Mouse (Mus musculus) cerebellum, postnatal 25 days (tissue): ENCODE data around the gene Gtf2ird1.
"Not testable (repeated sequence)": the region's sequence is repeated elsewhere in the genome, so short reads cannot be mapped to it uniquely, and the experiment has no call there.

ENCODE experiments used
- DNase-seq, 2 experiments: peaks; one replicate each; pipeline ENCODE4 v3.0.0; 2021; ENCODE audit warnings: mixed read lengths in 2 of 2

The Gtf2ird1 gene

GRCm38 (mm10) chr5:134401841-134402240 lies 54.7 kb downstream of the Gtf2ird1 start:
- no peak for DNase-seq

- DNase-seq, result no peak
Observed at GRCm38 (mm10) chr5:134397434-134398163, 58.9 kb downstream of the Gtf2ird1 start.

- DNase-seq, result no peak
Observed at GRCm38 (mm10) chr5:134396519-134396918, 60.0 kb downstream of the Gtf2ird1 start.

GRCm38 (mm10) chr5:134394624-134395023 lies 61.9 kb downstream of the Gtf2ird1 start:
- no peak for DNase-seq

GRCm38 (mm10) chr5:134393624-134394023 lies 62.9 kb downstream of the Gtf2ird1 start:
- no peak for DNase-seq

DNA sequence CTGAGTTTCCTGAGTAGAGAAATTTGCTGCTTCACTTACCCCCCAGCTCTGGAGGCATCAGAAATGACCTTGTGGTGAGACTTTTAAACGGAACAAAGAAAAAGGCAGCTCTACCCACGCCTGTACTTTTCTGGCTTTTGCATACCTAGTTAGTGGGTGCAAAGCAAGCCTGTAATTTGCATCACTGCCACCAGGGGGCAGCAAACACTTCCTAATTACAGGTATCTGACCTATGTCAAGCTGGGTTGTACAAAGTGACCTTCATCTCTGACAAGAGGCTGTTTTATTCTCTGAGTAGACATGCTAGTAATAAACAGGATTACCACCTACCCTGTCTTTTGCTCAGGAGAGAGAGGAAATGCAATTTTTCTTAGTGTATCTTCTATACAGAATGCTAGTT lies 71.4 kb downstream of the Gtf2ird1 start:
- DNase-seq, result peak; percentile 79 to 85

GRCm38 (mm10) chr5:134375256-134375655 lies 81.3 kb downstream of the Gtf2ird1 start:
- no peak for DNase-seq

DNA sequence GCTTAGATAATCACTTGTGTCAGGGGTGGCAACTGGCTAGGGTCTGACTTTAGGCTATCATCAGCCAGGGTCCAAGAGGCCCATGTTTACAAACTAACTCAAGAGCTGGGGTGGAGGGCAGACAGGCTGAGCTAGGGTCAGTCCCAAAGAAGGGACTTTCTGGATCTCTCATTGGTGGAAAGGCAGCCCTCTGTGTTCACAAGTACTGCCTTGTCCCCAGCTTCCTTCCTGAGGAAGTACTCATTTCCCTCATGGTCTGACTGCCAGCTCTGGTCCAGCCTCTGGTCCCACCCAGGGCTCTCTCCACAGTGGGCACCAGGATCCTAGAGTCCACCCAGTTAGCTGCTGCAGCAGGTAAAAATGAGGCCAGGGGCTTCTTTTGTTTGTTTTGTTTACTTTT lies 82.0 kb downstream of the Gtf2ird1 start:
- no peak for DNase-seq

- DNase-seq, result peak; percentile 56 to 70
Observed at GRCm38 (mm10) chr5:134373912-134374488, 82.5 kb downstream of the Gtf2ird1 start.

- DNase-seq, result no peak
Observed at GRCm38 (mm10) chr5:134372926-134373658, 83.4 kb downstream of the Gtf2ird1 start.

DNA sequence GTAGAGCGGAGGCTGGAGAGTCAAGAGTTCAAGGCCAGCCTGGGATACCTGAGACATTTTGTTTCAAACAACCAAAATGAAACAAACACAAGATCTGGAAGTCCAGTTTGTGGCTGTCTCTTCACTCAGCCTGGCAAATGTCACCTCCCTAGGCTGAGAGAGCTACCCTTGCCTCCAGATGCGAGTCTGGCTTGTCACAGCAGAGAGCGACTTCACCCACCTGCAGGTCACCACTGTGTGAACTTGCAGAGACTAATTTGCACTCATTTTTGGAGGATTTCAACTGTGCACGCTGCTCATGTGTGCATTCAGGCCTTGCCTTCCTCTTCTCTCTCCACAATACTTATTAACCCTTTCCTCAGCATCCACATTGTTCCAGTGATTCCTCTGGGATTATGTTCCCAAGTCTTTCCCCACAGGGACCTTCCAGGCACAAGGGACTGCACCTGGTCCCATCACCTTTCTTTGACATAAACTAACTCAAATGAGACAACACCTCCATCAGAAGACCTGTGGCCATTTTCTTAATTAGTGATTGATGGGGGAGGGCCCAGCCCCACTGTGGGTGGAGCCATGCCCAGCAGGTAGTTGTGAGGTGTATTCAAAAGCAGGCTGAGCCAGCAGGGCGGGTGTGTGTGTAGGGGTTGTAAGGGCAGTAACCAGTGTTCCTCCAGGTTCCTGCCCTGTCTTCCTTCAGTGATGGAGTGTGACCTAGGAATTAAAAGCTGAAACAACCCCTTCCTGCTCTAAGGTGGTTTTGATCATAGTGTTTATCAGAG lies 84.8 kb downstream of the Gtf2ird1 start:
- DNase-seq, result no peak

DNA sequence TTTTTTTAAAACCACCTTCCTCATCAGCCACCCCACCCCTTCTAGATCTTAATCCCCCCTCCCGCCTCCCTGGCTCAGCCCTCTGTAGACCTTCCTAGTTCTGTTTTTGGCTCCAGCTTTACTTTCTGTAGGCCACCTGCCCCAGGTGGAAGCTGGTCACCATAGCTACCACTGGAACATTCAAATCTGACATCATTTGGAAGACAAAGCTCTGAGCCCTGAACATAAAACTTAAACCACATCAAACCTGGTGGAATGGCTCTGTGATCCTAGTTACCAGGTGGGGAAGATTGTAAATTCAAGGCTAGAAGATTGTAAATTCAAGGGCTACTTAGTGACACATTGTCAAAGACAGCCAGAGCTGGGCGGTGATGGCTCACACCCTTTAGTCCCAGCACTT lies 85.7 kb downstream of the Gtf2ird1 start:
- DNase-seq, result no peak

GRCm38 (mm10) chr5:134359101-134359500 lies 97.4 kb downstream of the Gtf2ird1 start:
- no peak for DNase-seq

DNA sequence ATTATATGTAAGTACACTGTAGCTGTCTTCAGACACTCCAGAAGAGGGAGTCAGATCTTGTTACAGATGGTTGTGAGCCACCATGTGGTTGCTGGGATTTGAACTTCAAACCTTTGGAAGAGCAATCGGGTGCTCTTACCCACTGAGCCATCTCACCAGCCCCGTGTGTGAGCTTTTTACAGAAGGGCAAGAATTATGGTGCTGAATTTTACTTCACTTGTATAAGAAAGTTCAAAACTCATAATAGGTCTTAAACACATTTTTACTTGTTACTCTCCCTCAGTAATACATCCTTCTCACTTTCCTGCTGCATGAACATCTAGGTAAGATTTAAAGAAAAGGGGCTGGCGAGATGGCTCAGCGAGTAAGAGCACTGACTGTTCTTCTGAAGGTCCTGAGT lies 101.1 kb downstream of the Gtf2ird1 start:
- DNase-seq, result not testable (repeated sequence)

DNA sequence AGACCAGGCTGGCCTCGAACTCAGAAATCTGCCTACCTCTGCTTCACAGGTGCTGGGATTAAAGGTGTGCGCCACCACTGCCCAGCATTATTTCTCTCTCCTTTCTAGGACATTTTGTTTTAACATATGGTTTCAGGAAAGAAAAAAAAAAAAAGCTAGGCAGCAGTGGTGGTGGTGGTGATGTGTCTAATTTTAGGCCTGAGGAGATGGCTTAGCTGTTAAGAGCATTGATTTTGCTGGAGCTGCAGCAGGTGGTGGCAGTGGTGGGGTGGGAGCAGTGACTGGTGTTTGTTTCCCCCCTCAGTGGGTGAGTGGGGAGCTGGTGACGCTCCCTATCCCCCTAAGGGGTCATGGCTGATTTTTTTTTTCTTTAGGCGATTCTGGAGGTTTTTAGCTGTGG lies 103.4 kb downstream of the Gtf2ird1 start:
- no peak for DNase-seq

DNA sequence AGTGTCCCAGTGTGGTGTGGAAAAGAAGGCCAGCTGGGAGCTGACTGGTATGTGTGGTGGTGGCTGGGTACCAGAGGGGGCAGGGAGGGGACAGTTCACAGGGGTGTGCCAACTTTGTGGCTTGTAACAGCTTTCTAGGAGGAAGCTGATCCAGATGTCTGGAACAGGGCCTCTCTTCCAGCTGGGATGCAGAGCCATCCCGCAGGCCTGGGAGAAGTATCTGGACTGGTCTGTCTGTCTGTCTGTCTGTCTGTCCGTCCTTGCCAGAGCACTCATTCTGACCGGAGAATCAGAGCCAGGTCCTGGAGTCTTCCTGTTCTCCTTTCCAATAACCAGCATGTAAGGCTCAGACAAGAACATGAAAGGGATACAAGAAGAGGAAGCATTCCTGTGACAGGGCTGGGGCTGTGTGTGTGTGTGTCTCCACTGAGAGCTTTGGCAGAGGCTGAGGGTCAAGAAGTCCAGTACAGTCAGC lies 104.0 kb downstream of the Gtf2ird1 start:
- no peak for DNase-seq

GRCm38 (mm10) chr5:134350660-134351059 lies 105.9 kb downstream of the Gtf2ird1 start:
- peak; percentile 26 to 47 for DNase-seq

DNA sequence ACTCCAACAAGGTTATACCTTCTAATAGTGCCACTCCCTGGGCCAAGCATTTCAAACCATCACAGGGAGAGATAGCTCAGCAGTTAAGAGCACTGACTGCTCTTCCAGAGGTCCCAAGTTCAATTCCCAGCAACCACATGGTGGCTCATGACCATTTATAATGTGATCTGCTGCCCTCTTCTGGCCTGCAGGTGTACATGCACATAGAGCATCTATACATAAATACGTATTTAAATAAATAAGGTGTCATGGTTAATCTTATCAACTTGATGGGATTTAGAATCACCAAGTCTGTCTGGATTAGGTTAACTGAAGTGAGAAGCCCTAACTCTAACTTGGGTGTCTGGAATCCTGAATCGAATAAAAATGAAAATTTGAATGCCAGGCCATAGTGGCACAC lies 109.5 kb downstream of the Gtf2ird1 start:
- peak in 1 of 2 experiments; percentile 23 for DNase-seq

GRCm38 (mm10) chr5:134345449-134345848 lies 111.1 kb downstream of the Gtf2ird1 start:
- DNase-seq, result peak in 1 of 2 experiments; percentile 51

GRCm38 (mm10) chr5:134344076-134344475 lies 112.4 kb downstream of the Gtf2ird1 start:
- no peak for DNase-seq

- DNase-seq, result not testable (repeated sequence)
Observed at GRCm38 (mm10) chr5:134343530-134343929, 113.0 kb downstream of the Gtf2ird1 start.

GRCm38 (mm10) chr5:134342503-134343205 lies 113.9 kb downstream of the Gtf2ird1 start:
- DNase-seq, result no peak
